Mouse (Mus musculus): ENCODE data around the gene Gm29776.

Gm29776 gene

GRCm38 (mm10) chr14:54698733-54699132 is at the start of gene Gm29776:
Gene Gm29776, minus strand, starts transcription at chr14:54698833.
- DNase-seq (ENCODE audit: low spot score), result no peak

- no peak for DNase-seq (ENCODE audit: low spot score)
These were observed 47.4 kb upstream of the Gm29776 start for GRCm38 (mm10) chr14:54746038-54746437.

GRCm38 (mm10) chr14:54744473-54744872 is 45.8 kb upstream of the Gm29776 start:
- DNase-seq (ENCODE audit: low spot score), result no peak

- peak; percentile 48 for DNase-seq (ENCODE audit: low spot score)
These were observed 43.7 kb upstream of the Gm29776 start for GRCm38 (mm10) chr14:54742375-54742774.

- DNase-seq (ENCODE audit: low spot score), result peak; percentile 5
These were observed 43.1 kb upstream of the Gm29776 start for GRCm38 (mm10) chr14:54741721-54742120.

- DNase-seq (ENCODE audit: low spot score), result no peak
These were observed 39.0 kb upstream of the Gm29776 start for GRCm38 (mm10) chr14:54737634-54738033.

- DNase-seq (ENCODE audit: low spot score), result no peak
These were observed 38.2 kb upstream of the Gm29776 start for GRCm38 (mm10) chr14:54736555-54737552.

- DNase-seq (ENCODE audit: low spot score), result no peak
These were observed 36.6 kb upstream of the Gm29776 start for GRCm38 (mm10) chr14:54735221-54735620.

GRCm38 (mm10) chr14:54734004-54734403 is 35.4 kb upstream of the Gm29776 start:
- DNase-seq (ENCODE audit: low spot score), result no peak

- DNase-seq (ENCODE audit: low spot score), result no peak
These were observed 33.6 kb upstream of the Gm29776 start for GRCm38 (mm10) chr14:54732206-54732605.

GRCm38 (mm10) chr14:54730305-54730704 is 31.7 kb upstream of the Gm29776 start:
- no peak for DNase-seq (ENCODE audit: low spot score)

GRCm38 (mm10) chr14:54728823-54729653 is 30.4 kb upstream of the Gm29776 start:
- no peak for DNase-seq (ENCODE audit: low spot score)

GRCm38 (mm10) chr14:54727565-54727964 is 28.9 kb upstream of the Gm29776 start:
- no peak for DNase-seq (ENCODE audit: low spot score)

- DNase-seq (ENCODE audit: low spot score), result no peak
These were observed 25.4 kb upstream of the Gm29776 start for GRCm38 (mm10) chr14:54724049-54724448.

- DNase-seq (ENCODE audit: low spot score), result no peak
These were observed 23.1 kb upstream of the Gm29776 start for GRCm38 (mm10) chr14:54721711-54722110.

- no peak for DNase-seq (ENCODE audit: low spot score)
These were observed 22.2 kb upstream of the Gm29776 start for GRCm38 (mm10) chr14:54720654-54721350.

- no peak for DNase-seq (ENCODE audit: low spot score)
These were observed 21.4 kb upstream of the Gm29776 start for GRCm38 (mm10) chr14:54720041-54720440.

- no peak for DNase-seq (ENCODE audit: low spot score)
These were observed 16.8 kb upstream of the Gm29776 start for GRCm38 (mm10) chr14:54715402-54715801.

GRCm38 (mm10) chr14:54714617-54715081 is 16.0 kb upstream of the Gm29776 start:
- DNase-seq (ENCODE audit: low spot score), result no peak

- DNase-seq (ENCODE audit: low spot score), result peak; percentile 84
These were observed 15.5 kb upstream of the Gm29776 start for GRCm38 (mm10) chr14:54714121-54714520.

GRCm38 (mm10) chr14:54712861-54713260 is 14.2 kb upstream of the Gm29776 start:
- DNase-seq (ENCODE audit: low spot score), result no peak

GRCm38 (mm10) chr14:54712074-54712473 is 13.4 kb upstream of the Gm29776 start, which contains the start of gene Cebpe:
Gene Cebpe, minus strand, starts transcription at chr14:54712174.
- DNase-seq (ENCODE audit: low spot score), result no peak
